Mouse (Mus musculus): ENCODE measurements around the gene Ubash3b. TPM values are rescaled to one million over a fixed set of nuclear protein-coding genes. Genes with fewer than 3 reads are reported as not detected.

Ubash3b gene
- polyA plus RNA-seq, 1 experiment from 2014 or later, result 5.7 TPM

DNA sequence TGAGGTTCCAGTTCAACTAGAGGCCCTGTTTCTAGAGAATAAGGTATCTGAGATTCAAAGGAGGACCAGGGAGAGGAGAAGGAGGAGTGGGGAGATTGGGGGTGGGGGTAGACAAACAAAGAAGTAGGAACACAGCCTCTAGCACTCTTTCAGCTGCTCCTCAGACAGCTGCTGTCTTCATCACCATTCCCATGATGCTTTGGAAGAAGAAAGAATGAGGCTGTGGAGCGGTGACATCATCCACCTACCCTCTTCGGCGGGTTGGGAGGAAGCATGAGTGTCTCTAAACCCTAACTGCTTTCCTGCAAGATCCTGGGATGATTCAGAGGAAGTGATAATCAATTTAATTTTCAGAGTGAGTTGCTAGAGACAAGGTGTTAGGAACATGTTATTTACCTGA, 112.7 kb downstream of the Ubash3b start:
- no peak overlapping the region for H3K4me2 ChIP-seq (ENCODE audit: low read depth, low read length)
- no peak overlapping the region for H3K4me3 ChIP-seq (ENCODE audit: low read length)
- no peak overlapping the region for H3K27ac ChIP-seq (ENCODE audit: low read length)
- peaks cover 2% of the 10 kb centered on the region; the same call in 1 of the 2 replicates for H3K9me3 ChIP-seq (replicated peaks; ENCODE audit: control insufficient read depth, low read length)
- peaks cover 14% of the 10 kb centered on the region for H3K4me1 ChIP-seq (ENCODE audit: control insufficient read depth, insufficient read depth, low read length)
- no peaks in the 10 kb centered on the region for H3K36me3 ChIP-seq (ENCODE audit: control insufficient read depth, insufficient read depth)
- no peaks in the 10 kb centered on the region for H3K27me3 ChIP-seq (ENCODE audit: control insufficient read depth, insufficient read depth, low read length)
- ATAC-seq (replicated peaks; ENCODE audit: extremely low read depth, insufficient read depth, low FRiP score), result no peak
- WGBS, result 60% methylated on average over 3 of the region's 3 CpGs
- H3K9ac ChIP-seq (ENCODE audit: low read length), result no peak overlapping the region

DNA sequence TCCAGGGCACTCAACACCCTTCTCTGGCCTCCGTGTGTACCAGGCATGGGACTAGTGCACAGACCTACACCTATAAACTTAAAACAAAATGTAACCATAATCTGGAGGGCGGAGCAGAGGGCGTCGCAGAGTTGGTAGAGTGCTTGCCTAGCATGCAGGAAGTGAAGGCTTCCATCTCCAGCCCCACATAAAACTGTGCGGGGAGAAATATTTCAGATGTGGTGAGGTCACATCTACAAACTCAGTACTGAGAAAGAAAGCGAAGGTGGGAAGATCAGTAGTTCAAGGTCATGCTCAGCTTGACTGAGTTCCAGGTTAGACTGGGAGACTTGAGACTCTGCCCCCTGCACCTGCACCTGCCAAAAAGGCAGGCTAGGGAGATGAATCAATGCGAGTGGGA, 113.3 kb downstream of the Ubash3b start:
- Histone ChIP-seq H3K9me3 (replicated peaks; ENCODE audit: control insufficient read depth, low read length) (no peaks in the 10 kb centered on the region), H3K9ac (ENCODE audit: low read length) (no peak overlapping the region), H3K4me3 (ENCODE audit: low read length) (no peak overlapping the region), H3K27me3 (ENCODE audit: control insufficient read depth, insufficient read depth, low read length) (no peaks in the 10 kb centered on the region), H3K4me1 (ENCODE audit: control insufficient read depth, insufficient read depth, low read length) (peaks cover 14% of the 10 kb centered on the region), H3K27ac (ENCODE audit: low read length) (no peak overlapping the region), H3K36me3 (ENCODE audit: control insufficient read depth, insufficient read depth) (no peaks in the 10 kb centered on the region), H3K4me2 (ENCODE audit: low read depth, low read length) (no peak overlapping the region)
- no peak for ATAC-seq (replicated peaks; ENCODE audit: extremely low read depth, insufficient read depth, low FRiP score)
- 92% methylated on average over 7 of the region's 7 CpGs for WGBS

DNA sequence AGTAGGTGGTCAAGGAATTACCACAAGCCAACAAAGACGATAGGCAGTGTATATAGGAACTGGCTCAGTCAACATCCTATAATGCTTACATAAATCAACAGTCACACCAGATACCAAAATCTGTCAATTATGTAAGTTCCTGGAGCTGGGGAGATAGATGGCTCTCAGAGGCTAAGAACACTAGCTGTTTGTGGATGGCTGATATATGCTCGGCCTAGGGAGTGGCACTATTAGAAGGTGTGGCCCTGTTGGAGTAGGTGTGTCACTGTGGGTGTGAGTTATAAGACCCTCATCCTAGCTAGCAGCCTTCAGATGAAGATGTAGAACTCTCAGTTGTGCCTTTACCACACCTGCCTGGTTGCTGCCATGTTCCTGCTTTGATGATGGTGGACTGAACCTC, 113.8 kb downstream of the Ubash3b start:
- Histone ChIP-seq H3K4me3 (ENCODE audit: low read length) (no peak overlapping the region), H3K4me2 (ENCODE audit: low read depth, low read length) (no peak overlapping the region), H3K27me3 (ENCODE audit: control insufficient read depth, insufficient read depth, low read length) (no peaks in the 10 kb centered on the region), H3K4me1 (ENCODE audit: control insufficient read depth, insufficient read depth, low read length) (peaks cover 14% of the 10 kb centered on the region), H3K9me3 (replicated peaks; ENCODE audit: control insufficient read depth, low read length) (no peaks in the 10 kb centered on the region), H3K36me3 (ENCODE audit: control insufficient read depth, insufficient read depth) (no peaks in the 10 kb centered on the region), H3K9ac (ENCODE audit: low read length) (no peak overlapping the region), H3K27ac (ENCODE audit: low read length) (no peak overlapping the region)
- ATAC-seq (replicated peaks; ENCODE audit: extremely low read depth, insufficient read depth, low FRiP score), result no peak
- WGBS, result 90% methylated on average over 2 of the region's 2 CpGs

DNA sequence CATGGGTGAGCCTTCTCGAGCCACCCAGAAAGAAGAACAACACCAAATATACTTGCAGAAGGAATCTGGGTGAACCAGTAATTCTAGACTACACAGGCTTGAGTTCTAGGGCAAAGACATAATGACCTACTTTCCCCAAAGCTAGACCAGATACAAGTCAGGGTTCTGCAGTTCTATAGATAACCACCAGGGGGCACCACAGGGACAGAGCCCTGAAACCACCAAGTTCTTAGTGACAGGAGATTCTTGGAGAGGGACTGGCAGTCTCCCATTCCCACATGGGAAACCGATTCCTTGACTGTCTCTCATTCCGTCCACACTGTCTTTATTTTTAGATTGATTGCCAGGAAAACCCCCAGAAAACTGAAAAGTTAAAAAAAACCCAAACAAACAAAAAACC, 116.9 kb downstream of the Ubash3b start:
- H3K27me3 ChIP-seq (ENCODE audit: control insufficient read depth, insufficient read depth, low read length), result no peaks in the 10 kb centered on the region
- no peak overlapping the region for H3K9ac ChIP-seq (ENCODE audit: low read length)
- no peak overlapping the region for H3K4me3 ChIP-seq (ENCODE audit: low read length)
- no peak for ATAC-seq (replicated peaks; ENCODE audit: extremely low read depth, insufficient read depth, low FRiP score)
- peaks cover 8% of the 10 kb centered on the region for H3K4me1 ChIP-seq (ENCODE audit: control insufficient read depth, insufficient read depth, low read length)
- no peaks in the 10 kb centered on the region for H3K36me3 ChIP-seq (ENCODE audit: control insufficient read depth, insufficient read depth)
- H3K9me3 ChIP-seq (replicated peaks; ENCODE audit: control insufficient read depth, low read length), result no peaks in the 10 kb centered on the region
- no peak overlapping the region for H3K27ac ChIP-seq (ENCODE audit: low read length)
- no peak overlapping the region for H3K4me2 ChIP-seq (ENCODE audit: low read depth, low read length)
- 7% methylated on average over 3 of the region's 3 CpGs for WGBS

DNA sequence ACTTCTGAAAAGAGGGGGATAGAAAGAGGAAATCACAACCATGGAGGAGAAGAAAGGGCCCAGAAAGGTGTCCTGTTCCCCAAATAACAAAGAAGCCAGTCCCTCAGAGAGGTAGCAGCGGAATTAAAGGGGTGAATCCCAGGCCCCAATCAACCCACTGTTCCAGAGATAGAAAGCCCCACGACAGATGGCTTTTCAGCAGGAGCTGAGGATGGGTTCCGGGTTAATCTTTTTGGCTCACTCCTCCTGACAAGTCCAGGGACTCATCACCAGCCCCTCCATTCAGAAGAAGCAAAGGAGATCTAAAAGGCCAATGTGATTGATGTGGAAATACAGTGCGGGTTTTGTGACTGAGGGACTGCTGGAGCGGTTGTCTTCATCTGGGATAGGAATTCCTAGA, 117.9 kb downstream of the Ubash3b start:
- Histone ChIP-seq H3K4me1 (ENCODE audit: control insufficient read depth, insufficient read depth, low read length) (peaks cover 8% of the 10 kb centered on the region), H3K27ac (ENCODE audit: low read length) (no peak overlapping the region), H3K36me3 (ENCODE audit: control insufficient read depth, insufficient read depth) (no peaks in the 10 kb centered on the region), H3K4me2 (ENCODE audit: low read depth, low read length) (no peak overlapping the region), H3K27me3 (ENCODE audit: control insufficient read depth, insufficient read depth, low read length) (no peaks in the 10 kb centered on the region), H3K9me3 (replicated peaks; ENCODE audit: control insufficient read depth, low read length) (no peaks in the 10 kb centered on the region), H3K9ac (ENCODE audit: low read length) (no peak overlapping the region), H3K4me3 (ENCODE audit: low read length) (no peak overlapping the region)
- WGBS, result 75% methylated on average over 5 of the region's 5 CpGs
- no peak for ATAC-seq (replicated peaks; ENCODE audit: extremely low read depth, insufficient read depth, low FRiP score)

DNA sequence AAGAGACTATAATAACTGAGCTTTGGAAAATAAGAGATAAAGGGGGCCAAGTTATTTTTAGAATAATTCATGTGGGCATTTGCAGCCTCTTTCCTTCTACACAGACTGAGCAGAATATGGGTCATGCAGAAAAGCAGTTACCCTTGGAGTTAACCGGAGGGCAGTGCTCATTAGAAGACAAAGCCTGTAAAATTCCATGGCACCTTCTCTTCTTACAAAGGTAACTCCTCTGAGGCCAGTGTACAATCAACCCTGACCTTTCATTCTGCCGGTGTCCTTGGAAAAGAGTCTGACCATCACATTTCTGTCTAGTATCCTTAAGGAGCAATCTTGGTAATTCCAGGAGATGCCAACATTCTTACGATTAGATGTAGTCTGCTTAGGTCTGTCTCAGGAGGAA, 120.1 kb downstream of the Ubash3b start:
- Histone ChIP-seq H3K4me1 (ENCODE audit: control insufficient read depth, insufficient read depth, low read length) (peaks cover 8% of the 10 kb centered on the region), H3K27me3 (ENCODE audit: control insufficient read depth, insufficient read depth, low read length) (no peaks in the 10 kb centered on the region), H3K4me3 (ENCODE audit: low read length) (no peak overlapping the region), H3K9me3 (replicated peaks; ENCODE audit: control insufficient read depth, low read length) (no peaks in the 10 kb centered on the region), H3K36me3 (ENCODE audit: control insufficient read depth, insufficient read depth) (no peaks in the 10 kb centered on the region), H3K4me2 (ENCODE audit: low read depth, low read length) (peak overlapping the region; percentile 15; the same call in 1 of the 2 replicates), H3K9ac (ENCODE audit: low read length) (peak overlapping the region; percentile 23; the same call in 1 of the 2 replicates), H3K27ac (ENCODE audit: low read length) (peak overlapping the region; percentile 41)
- 51% methylated on average over 3 of the region's 3 CpGs for WGBS
- no peak for ATAC-seq (replicated peaks; ENCODE audit: extremely low read depth, insufficient read depth, low FRiP score)

DNA sequence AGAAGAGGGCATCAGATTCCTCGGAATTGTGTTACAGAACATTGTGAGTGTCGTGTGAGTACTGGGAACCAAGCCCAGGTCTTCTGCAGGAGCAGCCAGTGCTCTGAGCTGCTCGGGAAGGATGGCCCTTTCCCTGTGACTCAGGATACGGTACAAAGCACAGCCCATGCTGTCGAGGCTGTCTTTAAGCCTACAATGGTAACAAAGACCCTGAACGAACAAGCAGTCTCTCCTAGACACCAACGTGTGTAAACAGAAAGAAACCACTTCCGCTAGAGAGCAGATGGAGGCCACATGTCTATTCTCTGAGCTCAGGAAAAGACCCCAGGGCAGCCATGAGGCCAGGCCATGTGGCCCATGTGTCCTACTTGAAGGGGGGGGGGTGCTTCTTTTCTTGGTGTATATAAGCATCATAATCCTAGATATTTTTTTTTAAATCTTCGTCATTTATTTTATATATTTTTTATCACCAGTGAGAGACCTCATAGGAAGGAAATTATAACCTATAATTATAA, 123.3 kb downstream of the Ubash3b start:
- ATAC-seq (replicated peaks; ENCODE audit: extremely low read depth, insufficient read depth, low FRiP score), result no peak
- H3K4me1 ChIP-seq (ENCODE audit: control insufficient read depth, insufficient read depth, low read length), result peaks cover 8% of the 10 kb centered on the region
- no peak overlapping the region for H3K4me2 ChIP-seq (ENCODE audit: low read depth, low read length)
- H3K27me3 ChIP-seq (ENCODE audit: control insufficient read depth, insufficient read depth, low read length), result no peaks in the 10 kb centered on the region
- H3K4me3 ChIP-seq (ENCODE audit: low read length), result no peak overlapping the region
- H3K9me3 ChIP-seq (replicated peaks; ENCODE audit: control insufficient read depth, low read length), result no peaks in the 10 kb centered on the region
- 75% methylated on average over 9 of the region's 9 CpGs for WGBS
- no peak overlapping the region for H3K27ac ChIP-seq (ENCODE audit: low read length)
- no peaks in the 10 kb centered on the region for H3K36me3 ChIP-seq (ENCODE audit: control insufficient read depth, insufficient read depth)
- no peak overlapping the region for H3K9ac ChIP-seq (ENCODE audit: low read length)

DNA sequence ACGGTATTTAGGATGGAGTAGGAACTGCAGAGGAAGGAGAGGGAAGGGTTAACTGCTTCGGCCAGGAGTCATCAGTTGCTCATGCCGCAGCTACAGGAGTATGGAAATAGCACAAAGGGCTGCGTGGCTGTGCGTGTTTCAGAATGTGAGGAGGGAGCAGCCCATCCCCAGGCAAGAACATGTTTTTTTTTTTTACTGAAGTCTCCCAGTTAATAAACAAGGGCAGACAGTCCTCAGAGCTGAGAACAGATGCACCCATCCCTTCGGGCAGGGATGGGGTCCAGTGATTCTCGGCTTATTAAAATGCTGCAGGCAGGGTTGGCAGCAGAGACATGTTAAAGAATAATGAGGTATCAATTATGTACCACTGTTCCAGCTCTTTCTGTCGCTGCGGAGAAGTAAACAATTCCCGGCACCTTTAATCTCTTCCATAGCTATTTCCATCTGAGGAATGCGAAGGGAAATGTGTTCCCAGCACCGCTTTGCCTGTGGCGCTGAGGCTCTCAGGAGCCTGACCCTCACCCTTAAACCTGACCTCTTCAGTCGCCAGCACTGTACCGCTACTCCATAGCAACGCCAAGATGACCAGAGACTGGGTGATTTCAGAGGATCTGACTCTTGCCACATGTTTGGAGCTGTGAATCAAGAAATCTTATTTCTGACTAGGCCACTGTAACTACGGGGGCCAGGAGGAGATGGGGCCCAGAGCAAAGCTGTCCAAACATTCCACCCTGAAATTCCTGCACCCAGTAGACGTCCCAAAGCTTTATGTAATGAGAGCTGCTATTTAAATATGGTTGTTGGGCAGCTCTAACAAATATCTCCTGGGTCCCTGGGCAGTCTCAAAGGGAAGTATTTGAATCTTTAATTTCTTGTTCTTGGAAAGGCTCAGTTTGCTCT, 129.7 kb downstream of the Ubash3b start:
- Histone ChIP-seq H3K27ac (ENCODE audit: low read length) (no peak overlapping the region), H3K36me3 (ENCODE audit: control insufficient read depth, insufficient read depth) (no peaks in the 10 kb centered on the region), H3K9me3 (replicated peaks; ENCODE audit: control insufficient read depth, low read length) (no peaks in the 10 kb centered on the region), H3K9ac (ENCODE audit: low read length) (no peak overlapping the region), H3K4me3 (ENCODE audit: low read length) (no peak overlapping the region), H3K4me2 (ENCODE audit: low read depth, low read length) (no peak overlapping the region), H3K27me3 (ENCODE audit: control insufficient read depth, insufficient read depth, low read length) (no peaks in the 10 kb centered on the region), H3K4me1 (ENCODE audit: control insufficient read depth, insufficient read depth, low read length) (peaks cover 9% of the 10 kb centered on the region; the same call in 1 of the 2 replicates)
- no peak for ATAC-seq (replicated peaks; ENCODE audit: extremely low read depth, insufficient read depth, low FRiP score)
- WGBS, result 37% methylated on average over 18 of the region's 18 CpGs

DNA sequence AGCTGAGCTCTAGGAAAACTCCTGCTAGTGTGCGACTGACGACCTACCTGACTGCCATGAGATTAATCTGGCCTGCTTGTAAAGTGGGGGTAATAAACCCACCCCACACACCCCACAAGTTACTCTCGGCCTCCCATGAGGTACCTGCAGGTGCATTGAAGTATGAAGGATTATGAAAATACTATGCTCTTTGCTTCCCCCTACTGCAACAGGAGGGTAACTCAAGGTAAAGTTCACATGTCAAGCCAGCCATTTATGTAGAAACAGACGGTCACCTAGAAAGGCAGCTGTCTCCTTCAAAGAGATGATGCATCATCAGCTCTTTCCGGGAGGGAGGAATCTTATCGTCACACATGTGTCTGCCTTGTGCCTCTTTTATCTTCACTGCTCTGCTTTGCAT, 131.7 kb downstream of the Ubash3b start:
- H3K4me3 ChIP-seq (ENCODE audit: low read length), result no peak overlapping the region
- no peak overlapping the region for H3K27ac ChIP-seq (ENCODE audit: low read length)
- H3K4me1 ChIP-seq (ENCODE audit: control insufficient read depth, insufficient read depth, low read length), result peaks cover 9% of the 10 kb centered on the region; the same call in 1 of the 2 replicates
- no peaks in the 10 kb centered on the region for H3K9me3 ChIP-seq (replicated peaks; ENCODE audit: control insufficient read depth, low read length)
- ATAC-seq (replicated peaks; ENCODE audit: extremely low read depth, insufficient read depth, low FRiP score), result no peak
- 73% methylated on average over 6 of the region's 6 CpGs for WGBS
- H3K27me3 ChIP-seq (ENCODE audit: control insufficient read depth, insufficient read depth, low read length), result no peaks in the 10 kb centered on the region
- no peak overlapping the region for H3K4me2 ChIP-seq (ENCODE audit: low read depth, low read length)
- H3K9ac ChIP-seq (ENCODE audit: low read length), result no peak overlapping the region
- no peaks in the 10 kb centered on the region for H3K36me3 ChIP-seq (ENCODE audit: control insufficient read depth, insufficient read depth)
